Mouse (Mus musculus) megakaryocyte, embryonic 14.5 days (primary cell): Measurements from ENCODE around the gene Ccdc149.

Experiments used
- FLI1 ChIP-seq: IDR thresholded peaks from 2 replicates; pipeline ENCODE4 v1.6.1; 2012; ENCODE audit warnings: low read length, inconsistent platforms, mixed read lengths
- GATA1 ChIP-seq: IDR thresholded peaks from 3 replicates; pipeline ENCODE4 v1.6.1; 2012; ENCODE audit warnings: mixed read lengths, low read length, inconsistent platforms, borderline replicate concordance

GRCm38 (mm10) chr5:52470991-52471801 lies at the start of gene Ccdc149:
- TF ChIP-seq GATA1 (no peak), FLI1 (no peak)
